Mouse (Mus musculus): ENCODE data around the gene Grb10. TPM values are rescaled to one million over a fixed set of nuclear protein-coding genes. Genes with fewer than 3 reads are reported as not detected.

Grb10 gene
- polyA plus RNA-seq, 1 experiment from 2014 or later: 115 TPM

- H3K4me1 ChIP-seq (replicated peaks): 0 out of 2 replicates have a peak, but pooled peaks cover 8% of the 10 kb centered on the region
- H3K27ac ChIP-seq: no peak overlapping the region
- peaks cover 36% of the 10 kb centered on the region for H3K36me3 ChIP-seq
- H3K9me3 ChIP-seq (replicated peaks): no peaks in the 10 kb centered on the region
- no peak overlapping the region for H3K9ac ChIP-seq
- no peak for DNase-seq
- no peaks in the 10 kb centered on the region for H3K27me3 ChIP-seq
- no peak overlapping the region for H3K4me2 ChIP-seq
- ATAC-seq (ENCODE audit: low read depth): no peak
- 82% methylated on average over 11 of the region's 11 CpGs for WGBS (ENCODE audit: insufficient replicate concordance)
- no peak overlapping the region for H3K4me3 ChIP-seq (replicated peaks)
Measured at GRCm38 (mm10) chr11:11930527-11930926, 108.0 kb downstream of the Grb10 start.

- Histone ChIP-seq H3K4me3 (replicated peaks) (no peak overlapping the region), H3K27me3 (no peaks in the 10 kb centered on the region), H3K4me2 (no peak overlapping the region), H3K4me1 (replicated peaks) (peaks cover 10% of the 10 kb centered on the region), H3K27ac (no peak overlapping the region), H3K9me3 (replicated peaks) (no peaks in the 10 kb centered on the region), H3K36me3 (peaks cover 25% of the 10 kb centered on the region), H3K9ac (no peak overlapping the region)
- no peak for DNase-seq
- no peak for ATAC-seq (ENCODE audit: low read depth)
- WGBS (ENCODE audit: insufficient replicate concordance): 68% methylated on average over 3 of the region's 3 CpGs
Measured at GRCm38 (mm10) chr11:11929059-11929458, 109.4 kb downstream of the Grb10 start.

GRCm38 (mm10) chr11:11928586-11928985 is 109.9 kb downstream of the Grb10 start:
- Histone ChIP-seq H3K36me3 (peaks cover 20% of the 10 kb centered on the region), H3K27me3 (no peaks in the 10 kb centered on the region), H3K9me3 (replicated peaks) (no peaks in the 10 kb centered on the region), H3K4me2 (no peak overlapping the region), H3K4me3 (replicated peaks) (no peak overlapping the region), H3K4me1 (replicated peaks) (peaks cover 15% of the 10 kb centered on the region), H3K27ac (no peak overlapping the region), H3K9ac (no peak overlapping the region)
- WGBS (ENCODE audit: insufficient replicate concordance): 67% methylated on average over 2 of the region's 2 CpGs
- DNase-seq (no peak), ATAC-seq (ENCODE audit: low read depth) (peak; percentile 48)

- DNase-seq: no peak
- H3K4me3 ChIP-seq (replicated peaks): no peak overlapping the region
- peaks cover 29% of the 10 kb centered on the region for H3K4me1 ChIP-seq (replicated peaks)
- no peak overlapping the region for H3K9ac ChIP-seq
- no peaks in the 10 kb centered on the region for H3K9me3 ChIP-seq (replicated peaks)
- no peak overlapping the region for H3K4me2 ChIP-seq
- no peaks in the 10 kb centered on the region for H3K36me3 ChIP-seq
- ATAC-seq (ENCODE audit: low read depth): no peak
- WGBS (ENCODE audit: insufficient replicate concordance): 61% methylated on average over 3 of the region's 3 CpGs
- H3K27me3 ChIP-seq: no peaks in the 10 kb centered on the region
- no peak overlapping the region for H3K27ac ChIP-seq
Measured at GRCm38 (mm10) chr11:11923900-11924299, 114.6 kb downstream of the Grb10 start.

- H3K4me3 ChIP-seq (replicated peaks): no peak overlapping the region
- H3K4me1 ChIP-seq (replicated peaks): peaks cover 25% of the 10 kb centered on the region
- H3K27me3 ChIP-seq: no peaks in the 10 kb centered on the region
- no peak overlapping the region for H3K9ac ChIP-seq
- H3K27ac ChIP-seq: no peak overlapping the region
- ATAC-seq (ENCODE audit: low read depth): peak; percentile 91
- peak overlapping the region; percentile 23 for H3K4me2 ChIP-seq
- no peaks in the 10 kb centered on the region for H3K9me3 ChIP-seq (replicated peaks)
- H3K36me3 ChIP-seq: no peaks in the 10 kb centered on the region
- 56% methylated on average over 3 of the region's 3 CpGs for WGBS (ENCODE audit: insufficient replicate concordance)
- DNase-seq: peak; percentile 33
Measured at GRCm38 (mm10) chr11:11923345-11923744, 115.1 kb downstream of the Grb10 start.

- Histone ChIP-seq H3K9me3 (replicated peaks) (no peaks in the 10 kb centered on the region), H3K4me3 (replicated peaks) (no peak overlapping the region), H3K4me1 (replicated peaks) (peaks cover 25% of the 10 kb centered on the region), H3K27ac (no peak overlapping the region), H3K9ac (no peak overlapping the region), H3K27me3 (no peaks in the 10 kb centered on the region), H3K4me2 (no peak overlapping the region), H3K36me3 (no peaks in the 10 kb centered on the region)
- no peak for ATAC-seq (ENCODE audit: low read depth)
- no peak for DNase-seq
- WGBS (ENCODE audit: insufficient replicate concordance): 78% methylated on average over 2 of the region's 2 CpGs
Measured at GRCm38 (mm10) chr11:11922106-11922505, 116.4 kb downstream of the Grb10 start.

- no peak for DNase-seq
- Histone ChIP-seq H3K4me2 (no peak overlapping the region), H3K27me3 (no peaks in the 10 kb centered on the region), H3K36me3 (no peaks in the 10 kb centered on the region), H3K4me3 (replicated peaks) (no peak overlapping the region), H3K9ac (no peak overlapping the region), H3K27ac (no peak overlapping the region), H3K4me1 (replicated peaks) (no peaks in the 10 kb centered on the region), H3K9me3 (replicated peaks) (no peaks in the 10 kb centered on the region)
- no peak for ATAC-seq (ENCODE audit: low read depth)
- WGBS (ENCODE audit: insufficient replicate concordance): 42% methylated on average over 7 of the region's 7 CpGs
Measured at GRCm38 (mm10) chr11:11907703-11908413, 130.6 kb downstream of the Grb10 start.

GRCm38 (mm10) chr11:11905518-11905917 is 133.0 kb downstream of the Grb10 start:
- no peak overlapping the region for H3K27ac ChIP-seq
- no peak overlapping the region for H3K9ac ChIP-seq
- H3K36me3 ChIP-seq: no peaks in the 10 kb centered on the region
- H3K9me3 ChIP-seq (replicated peaks): no peaks in the 10 kb centered on the region
- ATAC-seq (ENCODE audit: low read depth): no peak
- no peak overlapping the region for H3K4me3 ChIP-seq (replicated peaks)
- H3K4me2 ChIP-seq: no peak overlapping the region
- DNase-seq: no peak
- H3K4me1 ChIP-seq (replicated peaks): peaks cover 9% of the 10 kb centered on the region
- H3K27me3 ChIP-seq: no peaks in the 10 kb centered on the region

- no peak overlapping the region for H3K27ac ChIP-seq
- no peak overlapping the region for H3K4me2 ChIP-seq
- no peaks in the 10 kb centered on the region for H3K27me3 ChIP-seq
- no peak for ATAC-seq (ENCODE audit: low read depth)
- H3K4me1 ChIP-seq (replicated peaks): peaks cover 9% of the 10 kb centered on the region
- no peaks in the 10 kb centered on the region for H3K36me3 ChIP-seq
- WGBS (ENCODE audit: insufficient replicate concordance): 60% methylated on average over 5 of the region's 5 CpGs
- H3K9ac ChIP-seq: no peak overlapping the region
- no peaks in the 10 kb centered on the region for H3K9me3 ChIP-seq (replicated peaks)
- no peak overlapping the region for H3K4me3 ChIP-seq (replicated peaks)
- no peak for DNase-seq
Measured at GRCm38 (mm10) chr11:11904995-11905394, 133.5 kb downstream of the Grb10 start.

- WGBS (ENCODE audit: insufficient replicate concordance): 41% methylated on average over 5 of the region's 5 CpGs
- H3K4me1 ChIP-seq (replicated peaks): peaks cover 15% of the 10 kb centered on the region
- H3K27me3 ChIP-seq: no peaks in the 10 kb centered on the region
- no peak for DNase-seq
- H3K4me3 ChIP-seq (replicated peaks): no peak overlapping the region
- no peak overlapping the region for H3K4me2 ChIP-seq
- H3K27ac ChIP-seq: peak overlapping the region; percentile 50; the same call in 1 of the 2 replicates
- ATAC-seq (ENCODE audit: low read depth): peak; percentile 59
- H3K9ac ChIP-seq: no peak overlapping the region
- no peaks in the 10 kb centered on the region for H3K36me3 ChIP-seq
- H3K9me3 ChIP-seq (replicated peaks): no peaks in the 10 kb centered on the region
Measured at GRCm38 (mm10) chr11:11901509-11901908, 137.0 kb downstream of the Grb10 start.

- H3K4me2 ChIP-seq: no peak overlapping the region
- H3K9me3 ChIP-seq (replicated peaks): no peaks in the 10 kb centered on the region
- H3K4me3 ChIP-seq (replicated peaks): no peak overlapping the region
- H3K9ac ChIP-seq: no peak overlapping the region
- H3K27me3 ChIP-seq: no peaks in the 10 kb centered on the region
- H3K36me3 ChIP-seq: no peaks in the 10 kb centered on the region
- ATAC-seq (ENCODE audit: low read depth) (no peak), DNase-seq (no peak)
- WGBS (ENCODE audit: insufficient replicate concordance): 72% methylated on average over 3 of the region's 3 CpGs
- H3K27ac ChIP-seq: no peak overlapping the region
- H3K4me1 ChIP-seq (replicated peaks): peaks cover 21% of the 10 kb centered on the region
Measured at GRCm38 (mm10) chr11:11898496-11898895, 140.0 kb downstream of the Grb10 start.

- H3K27ac ChIP-seq: no peak within 1 kb of the TSS
- H3K36me3 ChIP-seq: no peaks in the 10 kb centered on the region
- H3K4me3 ChIP-seq (replicated peaks): peak within 1 kb of the TSS; percentile 0; the same call in 1 of the 2 replicates
- peaks cover 24% of the 10 kb centered on the region for H3K4me1 ChIP-seq (replicated peaks)
- ATAC-seq (ENCODE audit: low read depth) (no peak), DNase-seq (no peak)
- WGBS (ENCODE audit: insufficient replicate concordance): 68% methylated on average over 12 of the region's 12 CpGs
- H3K27me3 ChIP-seq: no peaks in the 10 kb centered on the region
- H3K9ac ChIP-seq: no peak within 1 kb of the TSS
- H3K9me3 ChIP-seq (replicated peaks): no peaks in the 10 kb centered on the region
- peak within 1 kb of the TSS; percentile 34 for H3K4me2 ChIP-seq
Measured at GRCm38 (mm10) chr11:11897645-11898357, 140.7 kb downstream of the Grb10 start, which contains the start of gene Ddc. Ddc (minus strand) TSS chr11:11898144.

All from liver, embryonic 13.5 days (tissue).